Mouse (Mus musculus): ENCODE data around the gene Nop58.

GRCm38 (mm10) chr1:59763781-59764251 is 79.0 kb downstream of the Nop58 start:
- TF ChIP-seq POLR2A (IDR thresholded peaks at IDR 0.05; ENCODE audit: low read depth, low read length) (no peak), CTCF (IDR thresholded peaks at IDR 0.05; ENCODE audit: extremely low read depth, insufficient read length, insufficient replicate concordance, low read depth, low read length) (no peak)
